Mouse (Mus musculus): ENCODE data around the gene Zdhhc17. TPM values are rescaled to one million over a fixed set of nuclear protein-coding genes. Genes with fewer than 3 reads are reported as not detected.
A peak's percentile ranks its signal among the peaks of the same experiment; 100 is the strongest.

Zdhhc17 gene
- polyA plus RNA-seq, 1 experiment from 2014 or later: 22.0 TPM

DNA sequence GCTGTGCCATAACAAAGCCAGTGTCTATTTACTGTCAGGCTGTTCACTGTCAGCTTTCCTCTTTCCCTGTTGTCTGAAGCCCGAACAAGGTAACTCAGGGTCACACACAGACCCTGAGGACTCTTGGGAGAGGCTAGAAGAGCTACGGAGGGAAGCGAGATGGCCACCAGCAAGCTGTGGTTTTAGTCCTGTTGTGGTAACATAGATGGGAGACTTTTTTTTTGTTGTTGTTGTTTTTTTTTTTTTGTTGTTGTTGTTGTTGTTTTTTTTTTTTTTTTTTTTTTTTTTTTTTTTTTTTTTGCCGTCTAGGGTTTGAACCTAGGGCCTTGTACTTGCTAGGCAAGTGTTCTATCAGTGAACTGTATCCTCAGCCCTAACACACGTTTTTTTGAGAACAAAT, 76.4 kb downstream of the Zdhhc17 start:
- 81% methylated on average over 5 of the region's 5 CpGs for WGBS
- no peak overlapping the region for H3K9ac ChIP-seq
- H3K27ac ChIP-seq: no peak overlapping the region
- ATAC-seq (ENCODE audit: insufficient number of reproducible peaks, low FRiP score, low TSS enrichment, low read depth): no peak
- no peak overlapping the region for H3K4me2 ChIP-seq
- H3K4me3 ChIP-seq: no peak overlapping the region
- no peaks in the 10 kb centered on the region for H3K9me3 ChIP-seq
- H3K27me3 ChIP-seq: no peaks in the 10 kb centered on the region
- H3K4me1 ChIP-seq: peaks cover 40% of the 10 kb centered on the region
- H3K36me3 ChIP-seq: peaks cover 9% of the 10 kb centered on the region; the same call in 1 of the 2 replicates

GRCm38 (mm10) chr10:110931913-110932560, 77.9 kb downstream of the Zdhhc17 start:
- no peaks in the 10 kb centered on the region for H3K27me3 ChIP-seq
- H3K4me3 ChIP-seq: peak overlapping the region; percentile 20
- H3K9ac ChIP-seq: no peak overlapping the region
- 0 out of 2 replicates have a peak, but pooled peaks have one; percentile 17 for ATAC-seq (ENCODE audit: insufficient number of reproducible peaks, low FRiP score, low TSS enrichment, low read depth)
- H3K4me2 ChIP-seq: peak overlapping the region; percentile 39
- 55% methylated on average over 20 of the region's 20 CpGs for WGBS
- H3K36me3 ChIP-seq: 0 out of 2 replicates have a peak, but pooled peaks cover 3% of the 10 kb centered on the region
- H3K4me1 ChIP-seq: peaks cover 53% of the 10 kb centered on the region
- H3K27ac ChIP-seq: peak overlapping the region; percentile 77
- no peaks in the 10 kb centered on the region for H3K9me3 ChIP-seq

GRCm38 (mm10) chr10:110931161-110931912, 78.6 kb downstream of the Zdhhc17 start:
- ATAC-seq (ENCODE audit: insufficient number of reproducible peaks, low FRiP score, low TSS enrichment, low read depth): no peak
- Histone ChIP-seq H3K36me3 (0 out of 2 replicates have a peak, but pooled peaks cover 3% of the 10 kb centered on the region), H3K9me3 (no peaks in the 10 kb centered on the region), H3K27ac (peak overlapping the region; percentile 77), H3K4me2 (peak overlapping the region; percentile 39), H3K9ac (no peak overlapping the region), H3K4me1 (peaks cover 56% of the 10 kb centered on the region), H3K4me3 (peak overlapping the region; percentile 20), H3K27me3 (no peaks in the 10 kb centered on the region)
- 38% methylated on average over 13 of the region's 13 CpGs for WGBS

DNA sequence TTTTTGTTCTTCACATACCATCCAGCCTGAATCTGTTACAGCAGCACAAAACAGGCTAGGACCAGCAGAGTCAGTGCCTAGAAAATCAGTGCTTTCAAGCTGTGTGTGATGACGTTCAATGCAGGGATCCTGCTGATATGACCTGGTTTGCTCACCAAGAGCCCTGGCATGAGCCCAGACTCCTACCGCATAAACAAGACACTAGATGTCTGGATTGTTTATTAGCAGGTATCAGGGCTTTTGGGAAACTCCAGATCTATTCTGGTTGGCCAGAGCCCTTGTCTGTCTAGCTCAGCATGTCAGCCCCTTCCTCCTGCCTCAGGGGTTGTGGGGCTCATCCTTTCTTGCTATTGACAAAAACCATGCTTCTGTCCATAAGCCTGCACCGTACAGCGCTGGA, 80.2 kb downstream of the Zdhhc17 start:
- H3K4me1 ChIP-seq: peaks cover 52% of the 10 kb centered on the region
- no peak for ATAC-seq (ENCODE audit: insufficient number of reproducible peaks, low FRiP score, low TSS enrichment, low read depth)
- H3K4me2 ChIP-seq: no peak overlapping the region
- no peaks in the 10 kb centered on the region for H3K36me3 ChIP-seq
- H3K27me3 ChIP-seq: no peaks in the 10 kb centered on the region
- H3K9me3 ChIP-seq: no peaks in the 10 kb centered on the region
- WGBS: 59% methylated on average over 4 of the region's 4 CpGs
- no peak overlapping the region for H3K27ac ChIP-seq
- H3K4me3 ChIP-seq: no peak overlapping the region
- no peak overlapping the region for H3K9ac ChIP-seq

- WGBS: 29% methylated on average over 11 of the region's 11 CpGs
- peak overlapping the region; percentile 24 for H3K4me2 ChIP-seq
- H3K27ac ChIP-seq: peak overlapping the region; percentile 72
- H3K4me1 ChIP-seq: peaks cover 52% of the 10 kb centered on the region
- H3K9me3 ChIP-seq: no peaks in the 10 kb centered on the region
- no peak overlapping the region for H3K4me3 ChIP-seq
- 0 out of 2 replicates have a peak, but pooled peaks have one; percentile 40 for ATAC-seq (ENCODE audit: insufficient number of reproducible peaks, low FRiP score, low TSS enrichment, low read depth)
- H3K36me3 ChIP-seq: no peaks in the 10 kb centered on the region
- no peaks in the 10 kb centered on the region for H3K27me3 ChIP-seq
- H3K9ac ChIP-seq: no peak overlapping the region
These were observed 82.4 kb downstream of the Zdhhc17 start for GRCm38 (mm10) chr10:110927491-110927890.

DNA sequence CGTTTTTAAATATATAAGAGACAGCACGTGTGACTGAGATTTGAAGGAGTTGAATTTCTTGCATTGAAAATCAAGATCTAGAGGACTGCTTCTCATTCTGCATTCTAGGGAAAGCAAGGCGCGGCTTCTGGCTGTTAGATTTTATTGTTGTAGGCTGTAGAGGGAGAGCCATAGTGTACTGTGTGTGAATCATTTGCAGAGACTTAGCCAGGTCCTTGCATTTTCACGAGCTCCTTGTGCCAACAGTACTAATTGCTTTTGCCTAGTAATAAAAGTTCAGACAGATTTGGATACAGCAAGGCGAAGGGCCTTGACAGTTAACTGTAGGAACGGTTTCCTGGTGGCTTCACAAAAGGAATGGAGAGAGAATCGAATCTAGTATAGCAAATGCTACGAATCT, 87.3 kb downstream of the Zdhhc17 start:
- H3K4me2 ChIP-seq: peak overlapping the region; percentile 79; the same call in 1 of the 2 replicates

DNA sequence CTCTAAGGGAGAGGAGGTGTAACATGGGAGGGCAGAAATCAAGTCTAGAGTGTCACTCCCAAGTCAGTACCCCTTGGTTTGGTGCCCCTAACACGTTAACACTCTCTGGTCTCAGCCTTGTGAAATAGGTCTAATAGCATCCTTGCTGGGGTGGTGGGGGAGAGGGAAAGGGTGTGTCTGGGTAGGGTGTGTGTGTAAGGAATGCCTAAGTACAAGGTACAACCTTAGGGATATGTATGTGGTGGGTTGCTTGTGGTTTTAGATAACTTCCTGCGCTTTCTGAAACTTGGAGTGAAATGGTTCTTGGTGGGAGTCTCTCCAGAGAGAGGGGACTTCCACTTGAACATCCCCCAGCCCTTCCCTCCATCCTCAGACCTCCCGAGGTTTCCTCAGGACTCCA, 88.0 kb downstream of the Zdhhc17 start:
- H3K9ac ChIP-seq: no peak overlapping the region
- ATAC-seq (ENCODE audit: insufficient number of reproducible peaks, low FRiP score, low TSS enrichment, low read depth): no peak
- no peaks in the 10 kb centered on the region for H3K9me3 ChIP-seq
- 45% methylated on average over 3 of the region's 3 CpGs for WGBS
- no peaks in the 10 kb centered on the region for H3K36me3 ChIP-seq
- H3K4me2 ChIP-seq: peak overlapping the region; percentile 79
- peak overlapping the region; percentile 61; the same call in 1 of the 2 replicates for H3K4me3 ChIP-seq
- H3K27me3 ChIP-seq: no peaks in the 10 kb centered on the region
- H3K4me1 ChIP-seq: peaks cover 24% of the 10 kb centered on the region
- no peak overlapping the region for H3K27ac ChIP-seq

More for the DNA sequence above, 87.3 kb downstream of the Zdhhc17 start:
- peak overlapping the region; percentile 61; the same call in 1 of the 2 replicates for H3K4me3 ChIP-seq
- no peaks in the 10 kb centered on the region for H3K27me3 ChIP-seq
- no peaks in the 10 kb centered on the region for H3K9me3 ChIP-seq
- no peak overlapping the region for H3K9ac ChIP-seq
- H3K4me1 ChIP-seq: peaks cover 31% of the 10 kb centered on the region
- ATAC-seq (ENCODE audit: insufficient number of reproducible peaks, low FRiP score, low TSS enrichment, low read depth): no peak
- WGBS: 41% methylated on average over 9 of the region's 9 CpGs
- H3K36me3 ChIP-seq: no peaks in the 10 kb centered on the region
- no peak overlapping the region for H3K27ac ChIP-seq

DNA sequence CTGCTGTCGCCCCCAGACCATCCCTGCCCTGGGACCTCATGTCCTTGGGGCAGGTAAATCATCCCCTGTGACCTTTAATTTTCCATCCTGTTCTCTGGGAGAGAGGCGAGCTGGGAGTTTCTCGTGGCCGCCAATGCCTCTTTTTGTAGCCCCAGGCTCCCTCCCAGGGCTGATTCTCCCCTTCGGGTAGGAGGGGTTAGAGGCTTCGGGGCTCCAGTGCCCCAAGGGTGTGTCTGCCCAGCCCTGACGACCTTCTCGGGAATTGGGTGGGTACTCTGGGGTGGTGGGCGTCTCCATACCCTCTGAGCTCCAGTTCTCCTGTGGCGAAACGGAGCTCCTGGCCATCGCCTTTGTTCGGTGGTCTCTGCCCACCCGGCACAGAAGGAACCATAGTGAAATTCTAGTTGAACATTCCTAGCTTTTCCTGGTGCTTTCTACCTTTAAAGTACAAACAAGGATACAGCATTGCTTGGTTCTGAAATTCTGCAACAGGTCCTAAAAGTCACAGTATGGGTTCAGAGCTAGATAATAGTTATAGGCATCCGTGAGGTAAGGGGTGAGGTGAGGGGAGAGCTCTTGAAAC, 89.5 kb downstream of the Zdhhc17 start:
- Histone ChIP-seq H3K27me3 (no peaks in the 10 kb centered on the region), H3K4me3 (peak overlapping the region; percentile 61), H3K27ac (peak overlapping the region; percentile 96), H3K9ac (peak overlapping the region; percentile 73), H3K36me3 (no peaks in the 10 kb centered on the region), H3K9me3 (no peaks in the 10 kb centered on the region), H3K4me2 (peak overlapping the region; percentile 79), H3K4me1 (peaks cover 22% of the 10 kb centered on the region)
- WGBS: 2% methylated on average over 15 of the region's 15 CpGs
- ATAC-seq (ENCODE audit: insufficient number of reproducible peaks, low FRiP score, low TSS enrichment, low read depth): no peak

- peak within 1 kb of the TSS; percentile 73 for H3K9ac ChIP-seq
- under 1% methylated on average over 62 of the region's 67 CpGs for WGBS
- peaks cover 22% of the 10 kb centered on the region for H3K4me1 ChIP-seq
- H3K9me3 ChIP-seq: no peaks in the 10 kb centered on the region
- H3K4me2 ChIP-seq: peak within 1 kb of the TSS; percentile 79
- peak within 1 kb of the TSS; percentile 96 for H3K27ac ChIP-seq
- no peaks in the 10 kb centered on the region for H3K36me3 ChIP-seq
- no peaks in the 10 kb centered on the region for H3K27me3 ChIP-seq
- H3K4me3 ChIP-seq: peak within 1 kb of the TSS; percentile 61
- peak; percentile 90 for ATAC-seq (ENCODE audit: insufficient number of reproducible peaks, low FRiP score, low TSS enrichment, low read depth)
These were observed 90.2 kb downstream of the Zdhhc17 start, which contains the start of gene Csrp2 for GRCm38 (mm10) chr10:110919531-110920343. Gene Csrp2 (plus strand): TSS chr10:110919789.

- no peaks in the 10 kb centered on the region for H3K36me3 ChIP-seq
- 20% methylated on average over 26 of the region's 26 CpGs for WGBS
- H3K4me3 ChIP-seq: peak overlapping the region; percentile 61
- peak overlapping the region; percentile 73; the same call in 1 of the 2 replicates for H3K9ac ChIP-seq
- H3K9me3 ChIP-seq: no peaks in the 10 kb centered on the region
- peak overlapping the region; percentile 96 for H3K27ac ChIP-seq
- no peaks in the 10 kb centered on the region for H3K27me3 ChIP-seq
- peak overlapping the region; percentile 79 for H3K4me2 ChIP-seq
- H3K4me1 ChIP-seq: peaks cover 22% of the 10 kb centered on the region
- no peak for ATAC-seq (ENCODE audit: insufficient number of reproducible peaks, low FRiP score, low TSS enrichment, low read depth)
These were observed 91.2 kb downstream of the Zdhhc17 start for GRCm38 (mm10) chr10:110918414-110919391.

Measured in limb, embryonic 15.5 days (tissue).